Mouse (Mus musculus) gastrocnemius, adult 2 months (tissue): ENCODE data around the gene Mipep. TPM values are rescaled to one million over a fixed set of nuclear protein-coding genes. Genes with fewer than 3 reads are reported as not detected.
A peak's percentile ranks its signal among the peaks of the same experiment; 100 is the strongest.

Source experiments
- DNase-seq: peaks from one replicate; pipeline ENCODE4 v3.0.0; 2022
- H3K27ac ChIP-seq: fragments of 200-600 bp; 2 replicates; pipeline ENCODE4 v1.8.1; 2022; ENCODE audit warnings: mild to moderate bottlenecking
- H3K4me3 ChIP-seq: fragments of 200-600 bp; 2 replicates; pipeline ENCODE4 v1.8.1; 2022; ENCODE audit warnings: mild to moderate bottlenecking, moderate library complexity
- CTCF ChIP-seq: fragments of 200-600 bp; IDR thresholded peaks from 2 replicates; pipeline ENCODE4 v1.8.1; 2022; ENCODE audit warnings: antibody characterized with exemption, mild to moderate bottlenecking, moderate library complexity
- intact Hi-C: fragments of 180-260 bp; cut with DNase I; formaldehyde crosslinking; loops from one replicate; pipeline ENCODE4 v1.15.1; 2025
- total RNA-seq, 2 experiments: library from RNA; stranded (reverse); gene quantifications; 2 replicates each; pipeline ENCODE4 v1.2.3; 2021

The Mipep gene
- total RNA-seq, 2 experiments from 2014 or later: 32.7 to 38.3 TPM

- no peak for TF ChIP-seq CTCF
- peak overlapping the region; percentile 85 for H3K27ac ChIP-seq
- no peak for DNase-seq
Observed at GRCm38 (mm10) chr14:60762754-60763153, 21.6 kb upstream of the Mipep start.

GRCm38 (mm10) chr14:60763746-60764145 lies 20.6 kb upstream of the Mipep start:
- no peak for DNase-seq
- H3K4me3 ChIP-seq: peak overlapping the region; percentile 47
- intact Hi-C loops: no loop called here
- peak overlapping the region; percentile 85 for H3K27ac ChIP-seq
- TF ChIP-seq CTCF: no peak

More at GRCm38 (mm10) chr14:60762754-60763153, 21.6 kb upstream of the Mipep start:
- intact Hi-C loops: no loop called here
- peak overlapping the region; percentile 47; the same call in 1 of the 2 replicates for H3K4me3 ChIP-seq

GRCm38 (mm10) chr14:60764526-60764925 lies 19.8 kb upstream of the Mipep start:
- intact Hi-C loops: no loop called here
- TF ChIP-seq CTCF: no peak
- Histone ChIP-seq H3K27ac (peak overlapping the region; percentile 85), H3K4me3 (peak overlapping the region; percentile 23; the same call in 1 of the 2 replicates)
- no peak for DNase-seq

GRCm38 (mm10) chr14:60765025-60765424 lies 19.3 kb upstream of the Mipep start:
- no peak for TF ChIP-seq CTCF
- H3K4me3 ChIP-seq: no peak overlapping the region
- peak overlapping the region; percentile 85 for H3K27ac ChIP-seq
- intact Hi-C loops: loop anchor here (5.0 kb wide), 1 partner anchor 53 kb away; no protein-coding TSS in a partner anchor
- peak; percentile 35 for DNase-seq

GRCm38 (mm10) chr14:60767884-60768283 lies 16.5 kb upstream of the Mipep start, which contains the start of gene C1qtnf9:
Gene C1qtnf9, plus strand, starts transcription at chr14:60768134.
- intact Hi-C loops: loop anchor here (5.0 kb wide), 1 partner anchor 56 kb away; no protein-coding TSS in a partner anchor
- no peak for DNase-seq
- Histone ChIP-seq H3K27ac (peak within 1 kb of the TSS; percentile 85), H3K4me3 (peak within 1 kb of the TSS; percentile 68)
- TF ChIP-seq CTCF: no peak

GRCm38 (mm10) chr14:60769340-60769739 lies 15.0 kb upstream of the Mipep start:
- intact Hi-C loops: loop anchor here (5.0 kb wide), 1 partner anchor 57 kb away; no protein-coding TSS in a partner anchor
- no peak for DNase-seq
- Histone ChIP-seq H3K4me3 (peak overlapping the region; percentile 68), H3K27ac (peak overlapping the region; percentile 85)
- peak; percentile 47 for TF ChIP-seq CTCF

- peak overlapping the region; percentile 68 for H3K4me3 ChIP-seq
- intact Hi-C loops: no loop called here
- no peak for DNase-seq
- no peak for TF ChIP-seq CTCF
- no peak overlapping the region; the same call in 1 of the 2 replicates for H3K27ac ChIP-seq
Observed at GRCm38 (mm10) chr14:60770594-60770993, 13.8 kb upstream of the Mipep start.

- DNase-seq: peak; percentile 71
- intact Hi-C loops: loop anchor here (1.0 kb wide), 1 partner anchor 246 kb away; no protein-coding TSS in a partner anchor
- Histone ChIP-seq H3K4me3 (peak overlapping the region; percentile 68), H3K27ac (no peak overlapping the region)
- TF ChIP-seq CTCF: peak; percentile 91; the same call in 1 of the 2 replicates
Observed at GRCm38 (mm10) chr14:60771057-60771456, 13.3 kb upstream of the Mipep start.

GRCm38 (mm10) chr14:60773476-60773875 lies 10.9 kb upstream of the Mipep start:
- TF ChIP-seq CTCF: peak; percentile 24

GRCm38 (mm10) chr14:60776521-60776920 lies 7.9 kb upstream of the Mipep start:
- intact Hi-C loops: no loop called here
- no peak overlapping the region for H3K4me3 ChIP-seq
- no peak for DNase-seq
- no peak for TF ChIP-seq CTCF
- H3K27ac ChIP-seq: no peak overlapping the region

More at GRCm38 (mm10) chr14:60773476-60773875, 10.9 kb upstream of the Mipep start:
- intact Hi-C loops: no loop called here
- H3K4me3 ChIP-seq: no peak overlapping the region
- no peak for DNase-seq
- no peak overlapping the region for H3K27ac ChIP-seq

- no peak for DNase-seq
- TF ChIP-seq CTCF: no peak
- H3K4me3 ChIP-seq: no peak overlapping the region
- no peak overlapping the region for H3K27ac ChIP-seq
- intact Hi-C loops: no loop called here
Observed at GRCm38 (mm10) chr14:60777485-60777919, 6.9 kb upstream of the Mipep start.

- TF ChIP-seq CTCF: no peak
Observed at GRCm38 (mm10) chr14:60779198-60779597, 5.2 kb upstream of the Mipep start.

GRCm38 (mm10) chr14:60782121-60782656 lies 2.2 kb upstream of the Mipep start:
- Histone ChIP-seq H3K4me3 (no peak overlapping the region), H3K27ac (no peak overlapping the region)
- no peak for DNase-seq
- TF ChIP-seq CTCF: no peak
- intact Hi-C loops: no loop called here

More at GRCm38 (mm10) chr14:60779198-60779597, 5.2 kb upstream of the Mipep start:
- no peak overlapping the region for H3K4me3 ChIP-seq
- DNase-seq: no peak
- H3K27ac ChIP-seq: no peak overlapping the region
- intact Hi-C loops: no loop called here

- no peak for DNase-seq
- no peak for TF ChIP-seq CTCF
- intact Hi-C loops: no loop called here
- no peak overlapping the region for H3K4me3 ChIP-seq
- no peak overlapping the region for H3K27ac ChIP-seq
Observed at GRCm38 (mm10) chr14:60783196-60783595, 1.2 kb upstream of the Mipep start.
